ENCODE assay signal across 27 mouse cellular contexts in the genomic region with DNA sequence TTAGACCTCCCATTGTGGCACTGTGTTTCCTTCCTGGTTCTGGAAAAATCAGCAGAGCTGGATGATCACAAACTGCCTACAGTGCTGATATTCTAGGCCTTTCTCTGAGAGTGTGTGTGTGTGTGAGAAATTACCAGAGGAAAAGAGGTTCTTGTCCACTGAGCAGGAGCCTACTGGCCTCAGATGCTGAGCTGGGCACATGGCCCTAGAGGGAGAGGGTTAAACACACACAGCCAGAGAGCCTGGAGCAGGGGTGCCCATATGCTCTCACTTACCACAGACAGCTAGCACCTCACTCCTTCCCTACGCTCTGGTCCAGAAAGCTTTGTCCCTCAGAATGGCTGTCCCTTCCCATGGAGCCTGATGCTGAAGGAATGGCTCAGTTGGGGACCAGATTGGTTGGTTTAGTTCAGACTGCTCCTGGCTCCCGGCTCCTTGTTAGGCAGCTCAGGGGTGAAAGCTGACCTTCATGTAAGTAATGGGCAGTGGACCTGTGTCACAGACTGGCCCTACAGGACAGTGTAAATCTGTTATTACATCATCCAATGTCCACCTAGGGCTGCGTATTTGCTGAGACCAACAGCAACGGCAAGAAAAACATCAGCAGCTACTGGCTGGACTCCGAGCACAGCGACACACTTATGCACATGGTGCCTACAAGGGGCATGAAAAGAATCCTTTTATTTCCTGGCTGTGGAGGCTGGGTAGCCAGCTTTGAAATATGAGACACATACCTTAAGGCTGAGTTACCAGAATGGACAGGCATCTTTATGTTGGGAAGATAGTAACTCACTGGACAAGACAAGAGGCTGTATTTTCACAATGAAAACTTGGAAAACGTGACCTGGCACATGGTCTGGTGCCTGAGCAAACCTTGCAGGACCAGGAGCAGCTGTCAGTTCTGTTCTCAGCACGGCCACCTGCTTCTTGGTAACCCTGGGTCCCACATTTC. TPM values are rescaled to one million over a fixed set of nuclear protein-coding genes. Genes with fewer than 3 reads are reported as not detected.
DNase-seq lines count a peak whose midpoint lies in the region.
"Had no signal": no experiment of that assay in that cellular context is flagged by ENCODE, and none has a peak within 500 bp of the region (broad histone marks: within the 10 kb centered on the region; RNA-seq: fewer than 3 reads in every experiment).

No protein-coding gene starts in this region.

- no peaks in the 10 kb centered on the region for H3K9me3 ChIP-seq in heart, embryonic 10.5 days
- H3K9me3 ChIP-seq in embryonic facial prominence, embryonic 10.5 days, result no peaks in the 10 kb centered on the region
- H3K9me3 ChIP-seq: heart, embryonic 15.5 days; hindbrain, embryonic 15.5 days; intestine, embryonic 15.5 days; limb, embryonic 15.5 days; midbrain, embryonic 15.5 days; neural tube, embryonic 15.5 days had no signal

- intact Hi-C loops in left cerebral cortex, postnatal 4 days (cut with DNase I), result no loop called here

- H3K4me3 ChIP-seq in heart, embryonic 10.5 days, result no peak overlapping the region
- no peak overlapping the region for H3K4me3 ChIP-seq in embryonic facial prominence, embryonic 10.5 days
- H3K4me3 ChIP-seq: heart, embryonic 15.5 days; hindbrain, embryonic 15.5 days; intestine, embryonic 15.5 days; layer of hippocampus, adult 2 months; limb, embryonic 15.5 days; midbrain, embryonic 15.5 days; myocyte; neural tube, embryonic 15.5 days had no signal

- no peaks in the 10 kb centered on the region for H3K36me3 ChIP-seq in heart, embryonic 10.5 days
- no peaks in the 10 kb centered on the region for H3K36me3 ChIP-seq in embryonic facial prominence, embryonic 10.5 days (replicated peaks)
- H3K36me3 ChIP-seq: heart, embryonic 15.5 days; hindbrain, embryonic 15.5 days; intestine, embryonic 15.5 days; limb, embryonic 15.5 days; midbrain, embryonic 15.5 days; neural tube, embryonic 15.5 days had no signal

- DNase-seq in heart, adult 11 months, result peak; percentile 74
- DNase-seq in heart, embryonic 10.5 days (ENCODE audit: low spot score), result no peak
- peak; percentile 45 for DNase-seq in left cerebral cortex, postnatal 4 days
- no peak for DNase-seq in left cerebral cortex, adult 11 months (ENCODE audit: low spot score)
- DNase-seq in embryonic facial prominence, embryonic 10.5 days (ENCODE audit: low spot score), result peak; percentile 31
- no peak for DNase-seq in layer of hippocampus, adult 9-10 months (ENCODE audit: low spot score)
- DNase-seq in adrenal gland, postnatal 25 days, result no peak
- DNase-seq: adrenal gland, postnatal 36 days; cerebellum, adult 11-12 months; cerebellum, postnatal 36 days; gastrocnemius, postnatal 36 days; heart, postnatal 36 days; kidney, adult 9 months; layer of hippocampus, postnatal 36 days; lung, embryonic 14.5 days; right cerebral cortex, adult 18-20 months; right cerebral cortex, postnatal 4 days; thymus, postnatal 14 days had no signal

- peaks cover 78% of the 10 kb centered on the region for H3K27me3 ChIP-seq in heart, embryonic 10.5 days (ENCODE audit: insufficient read depth, poor library complexity, severe bottlenecking)
- no peaks in the 10 kb centered on the region; the same call in 1 of the 2 replicates for H3K27me3 ChIP-seq in embryonic facial prominence, embryonic 10.5 days (replicated peaks; ENCODE audit: low read depth, poor library complexity, severe bottlenecking)
- H3K27me3 ChIP-seq: hindbrain, embryonic 15.5 days; intestine, embryonic 15.5 days; limb, embryonic 15.5 days; midbrain, embryonic 15.5 days; neural tube, embryonic 15.5 days had no signal

- no peak overlapping the region for H3K27ac ChIP-seq in heart, embryonic 10.5 days
- H3K27ac ChIP-seq in embryonic facial prominence, embryonic 10.5 days (replicated peaks), result peak overlapping the region; percentile 35; the same call in 1 of the 2 replicates
- H3K27ac ChIP-seq: heart, embryonic 15.5 days; hindbrain, embryonic 15.5 days; intestine, embryonic 15.5 days; limb, embryonic 15.5 days; liver, embryonic 14.5 days; midbrain, embryonic 15.5 days; neural tube, embryonic 15.5 days had no signal

- no peaks in the 10 kb centered on the region for H3K4me1 ChIP-seq in heart, embryonic 10.5 days
- H3K4me1 ChIP-seq in embryonic facial prominence, embryonic 10.5 days, result peaks cover 20% of the 10 kb centered on the region
- H3K4me1 ChIP-seq: heart, embryonic 15.5 days; hindbrain, embryonic 15.5 days; intestine, embryonic 15.5 days; limb, embryonic 15.5 days; midbrain, embryonic 15.5 days had no signal

- 65% methylated on average over 8 of the region's 8 CpGs for WGBS in heart, embryonic 10.5 days
- WGBS in embryonic facial prominence, embryonic 10.5 days, result 30% methylated on average over 8 of the region's 8 CpGs

RNA-seq across cellular contexts. Expression of a gene that starts 10.9 kb away (rescaled TPM):
- polyA plus RNA-seq in heart, embryonic 10.5 days (2016; fragmentation: Nextera tagmentation; extraction: Ambion mirVana), result 0.07 and 0.28 TPM in 2 replicates
- 10 to 100 TPM; 40.9 to 53.3 TPM for total RNA-seq in left cerebral cortex, postnatal 4 days (2021)
- 7.1 and 8.8 TPM in 2 replicates for polyA plus RNA-seq in embryonic facial prominence, embryonic 10.5 days (2016; fragmentation: Nextera tagmentation; extraction: Ambion mirVana)
- 0.64 TPM in 1 of 2 replicates, not detected in the other for total RNA-seq in adrenal gland, postnatal 25 days (2021)
- total RNA-seq: heart, postnatal 36 days had no signal
- polyA plus RNA-seq: myocyte had no signal

Comparison
In these comparisons a context has a peak if more than half of its experiments do, and no peak if none do; other contexts are left out.
1. DNase-seq: peak in heart, adult 11 months (single experiment), left cerebral cortex, postnatal 4 days (single experiment) and embryonic facial prominence, embryonic 10.5 days (single experiment); none in heart, embryonic 10.5 days (single experiment), left cerebral cortex, adult 11 months (single experiment), layer of hippocampus, adult 9-10 months (single experiment) and adrenal gland, postnatal 25 days (single experiment).
2. RNA of a gene that starts 10.9 kb away (total RNA-seq): 40.9 to 53.3 TPM in left cerebral cortex, postnatal 4 days; 0.64 TPM in adrenal gland, postnatal 25 days; every median in the first group is over 10 times any median in the second.